Mouse (Mus musculus) cerebellum, adult 9-11 months (tissue): ENCODE measurements around the gene Maip1.

ENCODE experiments used
- DNase-seq: peaks from one replicate; pipeline ENCODE4 v3.0.0; 2022

Gene Maip1

GRCm38 (mm10) chr1:57429786-57430483 lies 23.8 kb downstream of the Maip1 start:
- DNase-seq = no peak

GRCm38 (mm10) chr1:57433141-57433540 lies 27.0 kb downstream of the Maip1 start:
- DNase-seq = no peak

- no peak for DNase-seq
Observed at GRCm38 (mm10) chr1:57436408-57436807, 30.3 kb downstream of the Maip1 start.

GRCm38 (mm10) chr1:57436954-57437353 lies 30.8 kb downstream of the Maip1 start:
- no peak for DNase-seq

GRCm38 (mm10) chr1:57439026-57439425 lies 32.9 kb downstream of the Maip1 start:
- no peak for DNase-seq

GRCm38 (mm10) chr1:57440771-57441170 lies 34.6 kb downstream of the Maip1 start:
- no peak for DNase-seq

GRCm38 (mm10) chr1:57445679-57446078 lies 39.6 kb downstream of the Maip1 start:
- DNase-seq = no peak

- no peak for DNase-seq
Observed at GRCm38 (mm10) chr1:57450241-57450640, 44.1 kb downstream of the Maip1 start.

GRCm38 (mm10) chr1:57460305-57460940 lies 54.3 kb downstream of the Maip1 start:
- DNase-seq = no peak
